Mouse (Mus musculus) retina, embryonic 14.5 days (tissue): ENCODE measurements around the gene Evx2.

Source experiments
- DNase-seq: peaks from one replicate; pipeline ENCODE4 v3.0.0-alpha.2; 2015; ENCODE audit warnings: low spot score

Evx2 gene

GRCm38 (mm10) chr2:74659507-74660005 is at the start of gene Evx2:
Gene Evx2, minus strand, starts transcription at chr2:74659557.
- DNase-seq: peak; percentile 33

DNA sequence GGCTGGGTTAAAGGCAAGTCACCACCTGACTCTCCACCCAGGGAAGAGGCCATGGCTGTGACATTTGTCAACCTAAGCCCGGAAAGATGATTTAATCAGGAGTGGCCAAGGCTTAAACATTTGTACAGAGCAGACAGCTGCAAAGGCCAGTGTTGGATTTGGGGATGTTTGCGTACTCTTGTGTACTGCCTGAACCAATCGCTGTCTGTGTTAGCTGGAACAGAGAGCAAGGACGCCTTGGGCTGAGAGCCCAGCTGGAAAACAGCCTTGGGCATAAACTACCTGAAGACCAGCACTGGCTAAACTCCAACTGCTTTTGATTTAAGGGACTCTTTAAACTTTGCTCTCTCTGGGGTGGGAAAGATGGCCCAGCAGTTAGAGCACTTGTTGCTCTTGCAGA is 49.3 kb upstream of the Evx2 start:
- DNase-seq: no peak

DNA sequence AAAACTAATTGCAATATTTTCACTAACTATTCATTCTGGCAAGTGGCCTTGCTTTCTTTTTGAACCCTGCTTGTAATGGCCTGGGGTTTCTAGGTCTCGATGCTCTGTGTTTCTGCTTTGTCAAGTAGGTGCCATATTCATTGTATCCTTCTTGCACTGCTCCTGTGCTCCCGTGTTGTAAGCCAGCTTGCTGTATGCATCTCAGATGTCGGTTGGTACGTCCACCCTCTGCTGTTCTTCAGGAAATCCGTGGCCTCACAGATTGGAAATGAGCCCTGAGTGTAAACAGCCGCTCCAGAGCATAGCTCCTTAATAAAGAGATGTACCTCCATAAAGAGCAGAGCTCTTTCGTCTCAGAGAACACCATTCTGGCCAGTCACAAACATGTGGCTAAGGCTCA is 48.2 kb upstream of the Evx2 start:
- DNase-seq: no peak

DNA sequence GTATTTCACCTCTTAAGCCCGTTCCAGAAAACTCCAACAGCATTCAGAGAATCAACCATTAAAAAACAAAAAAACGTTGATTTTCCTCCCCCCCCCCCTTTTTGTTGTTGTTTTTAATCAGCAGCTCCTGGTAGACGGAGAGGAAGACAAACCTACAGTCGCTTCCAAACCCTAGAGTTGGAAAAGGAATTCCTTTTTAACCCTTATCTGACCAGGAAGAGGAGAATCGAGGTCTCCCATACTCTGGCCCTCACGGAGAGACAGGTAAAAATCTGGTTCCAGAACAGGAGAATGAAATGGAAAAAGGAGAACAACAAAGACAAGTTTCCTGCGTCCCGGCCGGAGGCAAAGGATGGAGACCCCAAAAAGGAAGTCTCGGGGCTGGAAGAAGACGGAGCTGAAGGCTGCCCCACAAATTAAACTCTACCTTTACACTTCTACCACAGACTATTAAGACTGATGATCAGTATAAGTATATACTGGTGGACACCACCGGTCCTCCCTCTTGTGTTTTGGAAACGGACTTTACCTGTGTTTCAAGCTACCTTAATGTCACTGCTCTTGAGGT is 47.1 kb upstream of the Evx2 start:
- DNase-seq: no peak

GRCm38 (mm10) chr2:74705467-74706089 is 46.2 kb upstream of the Evx2 start:
- no peak for DNase-seq

DNA sequence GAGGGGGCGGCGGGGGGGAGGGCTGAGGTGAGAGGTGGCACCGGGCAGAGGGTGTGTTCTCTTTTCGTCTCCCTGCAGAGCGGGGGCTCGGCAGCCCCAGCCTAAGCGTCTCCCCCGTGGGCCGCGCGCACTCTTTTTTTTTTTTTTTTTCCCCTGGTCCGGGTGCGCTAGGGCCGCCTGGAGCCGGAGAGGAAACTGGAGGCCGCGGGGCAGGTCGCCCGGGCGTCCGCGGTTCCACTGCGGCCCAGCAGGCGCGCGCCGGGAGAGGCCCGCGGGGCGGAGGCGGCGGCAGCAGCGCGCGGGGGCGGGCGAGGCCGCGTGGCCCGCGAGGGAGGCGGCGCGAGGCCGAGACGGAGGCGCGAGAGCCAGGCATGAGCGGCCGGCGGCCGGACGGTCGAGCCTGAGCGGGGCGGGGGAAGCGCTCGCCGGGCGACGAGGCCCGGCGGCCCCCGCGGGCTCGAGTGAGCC is 45.7 kb upstream of the Evx2 start:
- no peak for DNase-seq

DNA sequence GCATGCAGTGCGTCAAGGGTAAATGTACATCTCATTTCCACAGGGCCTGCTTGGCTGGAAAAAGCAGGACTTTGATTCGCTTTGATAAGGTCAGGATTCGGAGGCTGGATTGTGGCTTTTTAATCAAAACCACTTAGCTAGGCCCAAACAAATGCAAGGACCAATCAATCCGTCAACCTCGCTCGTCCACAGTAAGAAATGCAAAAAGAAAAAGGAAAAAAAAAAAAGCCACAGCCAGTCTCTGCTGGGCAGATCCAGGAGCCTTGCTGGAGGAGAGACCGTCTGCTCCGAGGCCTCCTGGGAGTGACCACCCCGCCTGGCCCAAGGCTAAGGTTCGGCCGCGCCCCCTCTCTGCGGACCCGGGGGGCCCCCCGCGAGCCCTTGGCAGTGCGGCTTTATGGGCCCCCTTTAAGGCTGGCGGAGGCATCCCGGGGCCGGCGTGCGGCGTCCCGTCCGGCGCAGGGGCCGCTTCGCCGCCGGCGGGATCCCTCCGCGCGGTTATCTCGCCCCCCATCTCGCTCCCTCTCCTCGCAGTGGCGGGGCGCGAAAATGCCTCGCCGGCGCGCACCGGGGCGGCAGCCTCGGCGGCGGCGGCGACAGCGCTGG is 45.1 kb upstream of the Evx2 start, which contains the start of gene Hoxd8:
Hoxd8 (plus strand) TSS at position 223 of the 606 bp plus-strand sequence.
- no peak for DNase-seq

- no peak for DNase-seq
These were observed 44.5 kb upstream of the Evx2 start for GRCm38 (mm10) chr2:74703720-74704392.

- DNase-seq: no peak
These were observed 44.0 kb upstream of the Evx2 start for GRCm38 (mm10) chr2:74703317-74703716.

- no peak for DNase-seq
These were observed 43.5 kb upstream of the Evx2 start for GRCm38 (mm10) chr2:74702820-74703219.

DNA sequence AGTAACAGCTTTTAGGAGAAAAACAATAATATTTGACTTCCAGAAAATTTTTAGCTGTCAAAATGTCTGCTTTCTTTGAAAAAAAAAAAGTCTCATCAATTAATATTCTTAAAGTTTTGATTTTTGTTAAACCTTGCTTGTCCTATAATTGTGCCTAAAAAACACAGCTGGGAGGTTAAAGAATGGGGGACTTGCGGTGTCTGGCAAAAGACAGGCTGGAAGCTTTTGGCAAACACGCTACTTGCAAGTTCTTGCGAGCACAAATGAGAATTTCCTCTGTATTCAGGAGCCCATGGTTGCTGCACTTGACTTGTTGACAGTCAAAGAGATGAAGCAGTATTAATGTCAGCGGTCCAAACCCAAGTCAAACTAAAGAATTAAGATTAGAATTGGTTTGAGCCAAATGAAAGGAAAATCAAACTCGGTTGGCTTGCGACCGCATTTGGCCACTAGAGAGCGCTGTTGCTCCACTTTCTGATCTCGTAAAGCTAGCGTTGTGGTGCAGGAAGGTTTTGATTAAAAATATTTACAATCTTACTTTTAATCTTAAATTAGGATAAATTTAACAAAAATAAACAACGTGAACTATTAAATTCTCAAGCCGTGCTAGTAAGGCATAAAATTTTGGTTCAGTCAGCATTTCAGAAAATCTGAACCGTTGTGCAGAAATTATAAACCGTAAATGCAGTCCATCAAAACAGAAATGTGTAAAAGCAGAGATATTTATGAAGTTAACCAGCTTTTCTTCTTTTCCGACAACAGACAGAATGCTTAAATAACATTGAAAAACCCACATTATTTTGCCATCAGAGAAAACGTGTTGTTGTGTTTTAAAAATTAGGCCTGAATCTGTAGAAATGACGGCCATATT is 42.8 kb upstream of the Evx2 start:
- peak; percentile 92 for DNase-seq

DNA sequence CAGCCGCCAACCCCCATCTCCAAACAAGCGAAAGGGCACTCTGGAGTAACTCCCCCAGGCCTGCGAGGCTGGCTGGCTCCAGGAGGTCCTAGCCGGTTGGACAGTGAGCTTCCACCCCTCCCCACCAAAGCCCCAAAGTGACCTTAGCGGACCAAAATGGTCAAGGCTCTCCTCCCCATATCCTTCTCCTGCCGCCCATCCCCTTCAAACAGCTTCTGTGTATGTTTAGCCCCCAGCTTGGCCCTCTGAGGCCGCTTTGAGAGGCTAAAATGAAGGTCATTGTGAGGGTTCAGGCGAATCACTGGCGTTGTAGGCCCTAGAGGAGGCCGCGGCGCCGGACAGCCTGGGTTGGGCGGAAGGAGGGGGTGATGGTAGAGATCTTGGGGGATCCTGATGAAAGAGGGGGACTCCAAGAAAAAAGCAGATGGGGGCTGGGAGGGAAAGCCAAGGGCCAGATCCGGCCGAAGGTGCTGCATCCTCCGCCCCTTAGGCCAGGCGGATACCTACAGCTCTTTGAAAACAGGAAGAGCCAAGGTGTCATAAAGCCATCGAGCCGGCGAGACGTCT is 41.3 kb upstream of the Evx2 start:
- no peak for DNase-seq

GRCm38 (mm10) chr2:74699664-74700545 is 40.5 kb upstream of the Evx2 start:
- no peak for DNase-seq

- DNase-seq: no peak
These were observed 39.7 kb upstream of the Evx2 start for GRCm38 (mm10) chr2:74699053-74699430.

GRCm38 (mm10) chr2:74698201-74699052 is 39.1 kb upstream of the Evx2 start:
- DNase-seq: no peak

DNA sequence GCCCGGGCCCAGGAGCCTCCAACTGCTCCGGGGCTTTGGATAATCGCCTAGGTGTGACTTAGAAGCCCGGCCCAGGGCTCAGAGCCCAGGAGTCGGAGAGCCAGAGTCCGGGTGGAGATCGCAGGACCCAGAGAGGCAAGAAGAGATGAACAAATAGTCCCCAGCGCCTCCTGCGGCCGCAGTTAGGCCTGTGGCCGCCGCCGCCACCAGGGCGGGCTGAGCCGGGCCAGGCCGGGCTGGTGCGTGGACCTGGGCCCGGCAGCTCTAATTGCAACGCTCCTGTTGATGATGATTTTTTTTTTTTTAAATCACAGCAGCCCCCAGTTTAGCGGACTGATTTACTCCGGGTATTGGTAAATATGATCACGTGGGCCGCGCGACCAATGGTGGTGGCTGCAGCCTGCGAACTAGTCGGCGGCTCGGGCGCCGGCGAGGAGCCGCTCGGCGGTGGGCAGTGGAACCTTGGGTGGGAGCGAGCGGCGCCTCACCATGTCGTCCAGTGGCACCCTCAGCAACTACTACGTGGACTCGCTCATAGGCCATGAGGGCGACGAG is 38.3 kb upstream of the Evx2 start, which contains the start of gene Hoxd9:
Hoxd9 (plus strand) TSS at position 161 of the 555 bp plus-strand sequence.
- DNase-seq: peak; percentile 70

- no peak for DNase-seq
These were observed 37.3 kb upstream of the Evx2 start for GRCm38 (mm10) chr2:74696442-74697335.
